Mouse (Mus musculus) C2C12 (cell line): Measurements from ENCODE around the gene Scfd2.

Experiments
- CEBPB ChIP-seq: IDR thresholded peaks from one replicate; pipeline ENCODE4 v1.6.1; 2011; ENCODE audit warnings: low read depth, mild to moderate bottlenecking, control low read depth, moderate library complexity
- CTCF ChIP-seq: IDR thresholded peaks from one replicate; pipeline ENCODE4 v1.5.1; 2011; ENCODE audit not compliant: control insufficient read depth, insufficient read depth, insufficient read length
- FOSL1 ChIP-seq: IDR thresholded peaks from one replicate; pipeline ENCODE4 v1.8.0; 2011; ENCODE audit warnings: mild to moderate bottlenecking, low read length; ENCODE audit not compliant: poor library complexity, insufficient read depth, severe bottlenecking
- MAX ChIP-seq: IDR thresholded peaks from one replicate; pipeline ENCODE4 v1.6.1; 2011; ENCODE audit warnings: mild to moderate bottlenecking, control low read depth
- MYOD1 ChIP-seq: IDR thresholded peaks from one replicate; pipeline ENCODE4 v1.6.1; 2011; ENCODE audit warnings: low read depth; ENCODE audit not compliant: control insufficient read depth, insufficient read length
- MYOG ChIP-seq: IDR thresholded peaks from one replicate; pipeline ENCODE4 v1.6.1; 2011; ENCODE audit not compliant: control insufficient read depth, insufficient read length; ENCODE audit errors: extremely low read depth
- USF1 ChIP-seq: IDR thresholded peaks from one replicate; pipeline ENCODE4 v1.6.1; 2011; ENCODE audit warnings: low read depth, mild to moderate bottlenecking, control low read depth, moderate library complexity

GRCm38 (mm10) chr5:74307242-74307641, 224.3 kb downstream of the Scfd2 start:
- no peak for TF ChIP-seq MYOD1
- no peak for TF ChIP-seq FOSL1
- TF ChIP-seq CTCF: no peak
- no peak for TF ChIP-seq CEBPB
- TF ChIP-seq MAX: no peak
- no peak for TF ChIP-seq USF1
- no peak for TF ChIP-seq MYOG
